Mouse (Mus musculus): ENCODE data around the gene Rundc1. TPM values are rescaled to one million over a fixed set of nuclear protein-coding genes. Genes with fewer than 3 reads are reported as not detected.
A peak's percentile ranks its signal among the peaks of the same experiment; 100 is the strongest.
"Not testable (repeated sequence)": the region's sequence is repeated elsewhere in the genome, so short reads cannot be mapped to it uniquely, and the experiment has no call there.

Gene Rundc1
- polyA plus RNA-seq, 1 experiment from 2014 or later, result 30.7 TPM

- H3K9ac ChIP-seq (ENCODE audit: low read depth, low read length); H3K9me3 ChIP-seq (ENCODE audit: control insufficient read depth, low read length); H3K4me3 ChIP-seq (ENCODE audit: low read length); ATAC-seq; H3K36me3 ChIP-seq (ENCODE audit: control insufficient read depth, insufficient read depth, low read length); H3K27ac ChIP-seq (ENCODE audit: low read depth, low read length); H3K27me3 ChIP-seq (replicated peaks; ENCODE audit: control insufficient read depth, insufficient read depth, low read length); H3K4me2 ChIP-seq (ENCODE audit: low read length): not testable (repeated sequence)
- WGBS, result 83% methylated on average over 4 of the region's 4 CpGs
- peaks cover 14% of the 10 kb centered on the region for H3K4me1 ChIP-seq (ENCODE audit: control insufficient read depth, insufficient read depth, low read depth, low read length)
Observed at GRCm38 (mm10) chr11:101476361-101476760, 51.5 kb downstream of the Rundc1 start.

GRCm38 (mm10) chr11:101477194-101477551, 52.3 kb downstream of the Rundc1 start:
- H3K4me2 ChIP-seq (ENCODE audit: low read length), result 0 out of 2 replicates have a peak overlapping the region, but pooled peaks have one; percentile 3

GRCm38 (mm10) chr11:101477552-101478211, 52.8 kb downstream of the Rundc1 start:
- Histone ChIP-seq H3K27ac (ENCODE audit: low read depth, low read length) (peak overlapping the region; percentile 75), H3K4me1 (ENCODE audit: control insufficient read depth, insufficient read depth, low read depth, low read length) (peaks cover 14% of the 10 kb centered on the region), H3K9ac (ENCODE audit: low read depth, low read length) (no peak overlapping the region; the same call in 1 of the 2 replicates), H3K27me3 (replicated peaks; ENCODE audit: control insufficient read depth, insufficient read depth, low read length) (no peaks in the 10 kb centered on the region), H3K9me3 (ENCODE audit: control insufficient read depth, low read length) (no peaks in the 10 kb centered on the region), H3K36me3 (ENCODE audit: control insufficient read depth, insufficient read depth, low read length) (no peaks in the 10 kb centered on the region), H3K4me2 (ENCODE audit: low read length) (peak overlapping the region; percentile 3; the same call in 1 of the 2 replicates), H3K4me3 (ENCODE audit: low read length) (no peak overlapping the region)
- 12% methylated on average over 10 of the region's 10 CpGs for WGBS
- peak; percentile 66 for ATAC-seq

More at GRCm38 (mm10) chr11:101477194-101477551, 52.3 kb downstream of the Rundc1 start:
- Histone ChIP-seq H3K9me3 (ENCODE audit: control insufficient read depth, low read length) (no peaks in the 10 kb centered on the region), H3K4me1 (ENCODE audit: control insufficient read depth, insufficient read depth, low read depth, low read length) (peaks cover 14% of the 10 kb centered on the region), H3K9ac (ENCODE audit: low read depth, low read length) (no peak overlapping the region), H3K27me3 (replicated peaks; ENCODE audit: control insufficient read depth, insufficient read depth, low read length) (no peaks in the 10 kb centered on the region), H3K36me3 (ENCODE audit: control insufficient read depth, insufficient read depth, low read length) (no peaks in the 10 kb centered on the region), H3K27ac (ENCODE audit: low read depth, low read length) (peak overlapping the region; percentile 75), H3K4me3 (ENCODE audit: low read length) (no peak overlapping the region)
- WGBS, result 9% methylated on average over 4 of the region's 4 CpGs
- peak; percentile 72 for ATAC-seq

GRCm38 (mm10) chr11:101479171-101479635, 54.3 kb downstream of the Rundc1 start:
- H3K9me3 ChIP-seq (ENCODE audit: control insufficient read depth, low read length), result no peaks in the 10 kb centered on the region
- 0 out of 2 replicates have a peak overlapping the region, but pooled peaks have one; percentile 5 for H3K9ac ChIP-seq (ENCODE audit: low read depth, low read length)
- peak overlapping the region; percentile 42 for H3K4me2 ChIP-seq (ENCODE audit: low read length)
- H3K36me3 ChIP-seq (ENCODE audit: control insufficient read depth, insufficient read depth, low read length), result no peaks in the 10 kb centered on the region
- no peaks in the 10 kb centered on the region for H3K27me3 ChIP-seq (replicated peaks; ENCODE audit: control insufficient read depth, insufficient read depth, low read length)
- peak; percentile 53 for ATAC-seq
- peak overlapping the region; percentile 7 for H3K27ac ChIP-seq (ENCODE audit: low read depth, low read length)
- 0 out of 2 replicates have a peak overlapping the region, but pooled peaks have one; percentile 11 for H3K4me3 ChIP-seq (ENCODE audit: low read length)
- 3% methylated on average over 18 of the region's 18 CpGs for WGBS
- H3K4me1 ChIP-seq (ENCODE audit: control insufficient read depth, insufficient read depth, low read depth, low read length), result peaks cover 14% of the 10 kb centered on the region

- ATAC-seq, result no peak
Observed at GRCm38 (mm10) chr11:101480912-101481311, 56.0 kb downstream of the Rundc1 start.

GRCm38 (mm10) chr11:101483804-101484203, 58.9 kb downstream of the Rundc1 start:
- H3K9me3 ChIP-seq (ENCODE audit: control insufficient read depth, low read length), result no peaks in the 10 kb centered on the region
- no peaks in the 10 kb centered on the region for H3K27me3 ChIP-seq (replicated peaks; ENCODE audit: control insufficient read depth, insufficient read depth, low read length)
- H3K4me3 ChIP-seq (ENCODE audit: low read length), result no peak overlapping the region
- H3K4me2 ChIP-seq (ENCODE audit: low read length), result no peak overlapping the region
- WGBS, result 13% methylated on average over 3 of the region's 3 CpGs
- peaks cover 4% of the 10 kb centered on the region; the same call in 1 of the 2 replicates for H3K4me1 ChIP-seq (ENCODE audit: control insufficient read depth, insufficient read depth, low read depth, low read length)
- no peak for ATAC-seq
- H3K27ac ChIP-seq (ENCODE audit: low read depth, low read length), result no peak overlapping the region
- H3K9ac ChIP-seq (ENCODE audit: low read depth, low read length), result no peak overlapping the region
- no peaks in the 10 kb centered on the region for H3K36me3 ChIP-seq (ENCODE audit: control insufficient read depth, insufficient read depth, low read length)

More at GRCm38 (mm10) chr11:101480912-101481311, 56.0 kb downstream of the Rundc1 start:
- Histone ChIP-seq H3K4me1 (ENCODE audit: control insufficient read depth, insufficient read depth, low read depth, low read length) (peaks cover 14% of the 10 kb centered on the region), H3K9ac (ENCODE audit: low read depth, low read length) (no peak overlapping the region), H3K27me3 (replicated peaks; ENCODE audit: control insufficient read depth, insufficient read depth, low read length) (no peaks in the 10 kb centered on the region), H3K36me3 (ENCODE audit: control insufficient read depth, insufficient read depth, low read length) (no peaks in the 10 kb centered on the region), H3K4me2 (ENCODE audit: low read length) (no peak overlapping the region), H3K4me3 (ENCODE audit: low read length) (no peak overlapping the region), H3K9me3 (ENCODE audit: control insufficient read depth, low read length) (no peaks in the 10 kb centered on the region), H3K27ac (ENCODE audit: low read depth, low read length) (no peak overlapping the region)
- WGBS, result 61% methylated on average over 6 of the region's 6 CpGs

GRCm38 (mm10) chr11:101484245-101484644, 59.4 kb downstream of the Rundc1 start:
- H3K4me1 ChIP-seq (ENCODE audit: control insufficient read depth, insufficient read depth, low read depth, low read length), result peaks cover 3% of the 10 kb centered on the region; the same call in 1 of the 2 replicates
- no peak for ATAC-seq
- no peak overlapping the region for H3K4me2 ChIP-seq (ENCODE audit: low read length)
- no peak overlapping the region for H3K4me3 ChIP-seq (ENCODE audit: low read length)
- no peaks in the 10 kb centered on the region for H3K36me3 ChIP-seq (ENCODE audit: control insufficient read depth, insufficient read depth, low read length)
- no peak overlapping the region for H3K27ac ChIP-seq (ENCODE audit: low read depth, low read length)
- 68% methylated on average over 6 of the region's 6 CpGs for WGBS
- no peak overlapping the region for H3K9ac ChIP-seq (ENCODE audit: low read depth, low read length)
- no peaks in the 10 kb centered on the region for H3K9me3 ChIP-seq (ENCODE audit: control insufficient read depth, low read length)
- H3K27me3 ChIP-seq (replicated peaks; ENCODE audit: control insufficient read depth, insufficient read depth, low read length), result no peaks in the 10 kb centered on the region

- Histone ChIP-seq H3K4me2 (ENCODE audit: low read length) (no peak overlapping the region), H3K9ac (ENCODE audit: low read depth, low read length) (no peak overlapping the region), H3K36me3 (ENCODE audit: control insufficient read depth, insufficient read depth, low read length) (no peaks in the 10 kb centered on the region), H3K9me3 (ENCODE audit: control insufficient read depth, low read length) (no peaks in the 10 kb centered on the region), H3K4me1 (ENCODE audit: control insufficient read depth, insufficient read depth, low read depth, low read length) (no peaks in the 10 kb centered on the region), H3K27me3 (replicated peaks; ENCODE audit: control insufficient read depth, insufficient read depth, low read length) (no peaks in the 10 kb centered on the region), H3K4me3 (ENCODE audit: low read length) (no peak overlapping the region), H3K27ac (ENCODE audit: low read depth, low read length) (no peak overlapping the region)
- no peak for ATAC-seq
- WGBS, result 88% methylated on average over 7 of the region's 7 CpGs
Observed at GRCm38 (mm10) chr11:101484814-101485213, 59.9 kb downstream of the Rundc1 start.

Data from hindbrain, embryonic 16.5 days (tissue).